Mouse (Mus musculus): Measurements from ENCODE around the gene Gm4847. TPM values are rescaled to one million over a fixed set of nuclear protein-coding genes. Genes with fewer than 3 reads are reported as not detected.

Gene Gm4847
- not detected in 2 replicates for polyA plus RNA-seq (2015; fragmentation: Nextera tagmentation; extraction: Ambion mirVana)

DNA sequence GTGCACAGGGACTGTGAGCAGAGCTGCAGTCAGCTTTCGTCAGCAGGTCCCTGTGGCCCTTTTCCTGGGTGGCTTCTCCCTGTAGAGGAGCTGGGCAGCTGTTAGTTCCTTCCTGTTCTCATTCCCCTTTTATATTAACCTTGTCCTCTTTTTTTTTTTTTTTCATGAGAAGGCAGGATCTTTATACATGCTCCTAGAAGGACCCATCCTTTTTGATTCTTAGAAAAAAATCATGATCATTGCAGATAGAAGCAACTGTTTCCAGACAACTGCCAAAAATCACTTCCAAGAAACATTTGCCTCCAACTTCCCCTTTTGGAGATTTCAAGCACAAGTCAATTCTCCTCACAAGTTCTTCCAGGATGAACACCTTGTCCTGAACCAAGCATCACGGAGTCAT, at the start of gene Gm4847:
Gm4847 (minus strand) TSS at position 101 of the 400 bp plus-strand sequence.
- no peak for ATAC-seq
- Histone ChIP-seq H3K4me2 (ENCODE audit: low read depth, low read length) (no peak within 1 kb of the TSS), H3K27me3 (replicated peaks; ENCODE audit: control insufficient read depth, insufficient read depth, low read length) (no peaks in the 10 kb centered on the region), H3K27ac (ENCODE audit: low read length) (no peak within 1 kb of the TSS), H3K4me3 (ENCODE audit: low read length) (no peak within 1 kb of the TSS), H3K36me3 (ENCODE audit: control insufficient read depth, insufficient read depth, low read length) (no peaks in the 10 kb centered on the region), H3K4me1 (ENCODE audit: control insufficient read depth, insufficient read depth, low read length) (no peaks in the 10 kb centered on the region), H3K9me3 (ENCODE audit: control insufficient read depth, low read length) (no peaks in the 10 kb centered on the region), H3K9ac (ENCODE audit: low read depth, low read length) (no peak within 1 kb of the TSS)
- WGBS: 90% methylated on average over 2 of the region's 2 CpGs

DNA sequence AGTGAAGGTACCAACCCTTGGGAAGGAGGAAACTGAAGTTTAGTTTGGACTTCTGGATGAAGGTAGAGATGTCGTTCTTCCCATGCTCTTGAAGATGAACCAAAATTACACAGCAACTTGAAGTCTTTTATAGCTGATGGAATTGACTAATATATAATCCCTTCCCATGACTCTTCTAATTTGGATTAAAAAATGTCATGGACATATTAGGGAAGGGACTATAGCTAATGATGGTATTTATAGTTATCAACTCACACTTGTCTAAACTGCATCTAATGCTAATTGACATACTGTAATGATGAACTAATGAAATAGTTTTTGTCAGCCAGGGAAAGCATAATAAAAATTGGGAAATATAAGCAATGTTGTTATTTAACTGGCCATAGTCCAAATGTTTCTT, 34.3 kb upstream of the Gm4847 start, which contains the start of gene Fmo9:
Fmo9 (minus strand) TSS at position 101 of the 400 bp plus-strand sequence.
- no peaks in the 10 kb centered on the region for H3K36me3 ChIP-seq (ENCODE audit: control insufficient read depth, insufficient read depth, low read length)
- no peak for ATAC-seq
- no peaks in the 10 kb centered on the region for H3K9me3 ChIP-seq (ENCODE audit: control insufficient read depth, low read length)
- no peaks in the 10 kb centered on the region for H3K27me3 ChIP-seq (replicated peaks; ENCODE audit: control insufficient read depth, insufficient read depth, low read length)
- no peaks in the 10 kb centered on the region for H3K4me1 ChIP-seq (ENCODE audit: control insufficient read depth, insufficient read depth, low read length)
- H3K4me2 ChIP-seq (ENCODE audit: low read depth, low read length): no peak within 1 kb of the TSS
- H3K9ac ChIP-seq (ENCODE audit: low read depth, low read length): no peak within 1 kb of the TSS
- no peak within 1 kb of the TSS for H3K27ac ChIP-seq (ENCODE audit: low read length)
- H3K4me3 ChIP-seq (ENCODE audit: low read length): no peak within 1 kb of the TSS
- 87% methylated on average over 1 of the region's 1 CpGs for WGBS

DNA sequence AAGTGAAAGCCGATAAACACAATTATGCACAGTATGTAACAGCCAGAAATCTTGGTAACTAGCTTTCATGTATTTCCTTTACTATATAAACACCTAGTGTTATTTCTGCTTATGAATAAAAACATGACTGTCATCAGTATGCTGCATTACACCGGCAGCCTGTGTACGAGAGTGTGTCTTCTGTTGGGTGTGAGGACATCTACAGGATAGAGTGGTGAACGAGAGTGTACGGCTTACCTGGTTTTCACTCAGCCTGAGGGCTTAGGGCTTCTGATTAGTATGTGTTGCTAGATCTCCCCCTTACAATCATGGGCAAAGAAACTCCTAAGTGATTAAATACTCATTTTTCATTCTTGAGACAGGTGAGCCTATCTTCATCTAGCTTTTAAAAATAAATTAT, 21.8 kb upstream of the Gm4847 start:
- Histone ChIP-seq H3K4me1 (ENCODE audit: control insufficient read depth, insufficient read depth, low read length) (no peaks in the 10 kb centered on the region), H3K9me3 (ENCODE audit: control insufficient read depth, low read length) (no peaks in the 10 kb centered on the region), H3K4me2 (ENCODE audit: low read depth, low read length) (no peak overlapping the region), H3K9ac (ENCODE audit: low read depth, low read length) (no peak overlapping the region), H3K4me3 (ENCODE audit: low read length) (no peak overlapping the region), H3K27me3 (replicated peaks; ENCODE audit: control insufficient read depth, insufficient read depth, low read length) (no peaks in the 10 kb centered on the region), H3K36me3 (ENCODE audit: control insufficient read depth, insufficient read depth, low read length) (no peaks in the 10 kb centered on the region), H3K27ac (ENCODE audit: low read length) (no peak overlapping the region)
- WGBS: 83% methylated on average over 5 of the region's 5 CpGs
- no peak for ATAC-seq

DNA sequence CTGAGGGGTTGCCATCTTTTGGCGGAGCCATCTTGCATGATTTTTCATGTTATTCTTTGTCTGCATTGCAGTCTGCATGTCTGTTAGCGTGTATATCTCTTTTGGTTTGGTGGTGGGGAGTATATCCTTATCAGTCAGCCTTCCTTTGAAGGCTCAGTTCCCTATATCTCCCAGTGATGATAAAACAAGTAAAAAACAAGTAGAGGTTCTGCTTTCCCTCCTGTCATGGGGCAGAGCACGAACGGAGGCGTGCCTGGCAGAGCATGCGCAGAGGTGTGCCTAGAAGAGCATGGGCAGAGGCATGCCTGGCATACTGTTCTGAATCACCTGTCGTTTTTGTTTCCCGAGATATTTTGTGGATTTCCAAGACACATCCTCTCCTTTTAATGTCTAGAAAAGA, 13.3 kb upstream of the Gm4847 start:
- Histone ChIP-seq H3K9me3 (ENCODE audit: control insufficient read depth, low read length) (no peaks in the 10 kb centered on the region), H3K36me3 (ENCODE audit: control insufficient read depth, insufficient read depth, low read length) (no peaks in the 10 kb centered on the region), H3K27ac (ENCODE audit: low read length) (no peak overlapping the region), H3K4me2 (ENCODE audit: low read depth, low read length) (no peak overlapping the region), H3K4me1 (ENCODE audit: control insufficient read depth, insufficient read depth, low read length) (no peaks in the 10 kb centered on the region), H3K27me3 (replicated peaks; ENCODE audit: control insufficient read depth, insufficient read depth, low read length) (no peaks in the 10 kb centered on the region), H3K9ac (ENCODE audit: low read depth, low read length) (no peak overlapping the region), H3K4me3 (ENCODE audit: low read length) (no peak overlapping the region)
- no peak for ATAC-seq
- 83% methylated on average over 8 of the region's 8 CpGs for WGBS

Small RNAs within 50 kb of the gene (microRNA-seq; reads per million reads assigned to microRNA genes)
- not detected for gene Gm22992

Other genes with a start within 250 kb of the Gm4847 start
- gene Pogk, start 237.8 kb downstream of the Gm4847 start, polyA plus RNA-seq (2015; fragmentation: Nextera tagmentation; extraction: Ambion mirVana): 6.6 and 7.9 TPM in 2 replicates
- not detected in 2 replicates for gene Gm4846, start 150.1 kb downstream of the Gm4847 start, polyA plus RNA-seq (2015; fragmentation: Nextera tagmentation; extraction: Ambion mirVana)
- gene Fmo9, start 34.2 kb upstream of the Gm4847 start, polyA plus RNA-seq (2015; fragmentation: Nextera tagmentation; extraction: Ambion mirVana): not detected in 2 replicates